Mouse (Mus musculus): ENCODE data around the gene Adat3.

Adat3 gene

GRCm38 (mm10) chr10:80602698-80603325 is at the start of gene Adat3, which contains the start of gene Scamp4:
Gene Adat3, plus strand, starts transcription at chr10:80602880.
Gene Scamp4, plus strand, starts transcription at chr10:80602872.
- peak; percentile 90 to 95 for DNase-seq

GRCm38 (mm10) chr10:80553575-80553974 is 49.1 kb upstream of the Adat3 start:
- DNase-seq: no peak

GRCm38 (mm10) chr10:80553997-80554396 is 48.7 kb upstream of the Adat3 start:
- no peak for DNase-seq

- DNase-seq: peak in 1 of 2 experiments; percentile 65
Observed at GRCm38 (mm10) chr10:80557346-80557965, 45.2 kb upstream of the Adat3 start.

GRCm38 (mm10) chr10:80559431-80559830 is 43.2 kb upstream of the Adat3 start:
- DNase-seq: no peak

- DNase-seq: no peak
Observed at GRCm38 (mm10) chr10:80560621-80561020, 42.1 kb upstream of the Adat3 start.

- peak; percentile 83 to 95 for DNase-seq
Observed at GRCm38 (mm10) chr10:80561116-80561944, 41.4 kb upstream of the Adat3 start, which contains the start of gene Rexo1. Gene Rexo1, minus strand, starts transcription at chr10:80561560.

GRCm38 (mm10) chr10:80566375-80567092 is 36.1 kb upstream of the Adat3 start:
- peak; percentile 77 to 91 for DNase-seq

GRCm38 (mm10) chr10:80568876-80569275 is 33.8 kb upstream of the Adat3 start:
- DNase-seq: no peak

GRCm38 (mm10) chr10:80569664-80570066 is 33.0 kb upstream of the Adat3 start:
- DNase-seq: peak; percentile 68 to 69

GRCm38 (mm10) chr10:80570419-80570818 is 32.3 kb upstream of the Adat3 start:
- no peak for DNase-seq

- peak in 1 of 2 experiments; percentile 32 for DNase-seq
Observed at GRCm38 (mm10) chr10:80570871-80571836, 31.5 kb upstream of the Adat3 start.

GRCm38 (mm10) chr10:80572477-80572876 is 30.2 kb upstream of the Adat3 start:
- DNase-seq: no peak

- DNase-seq: no peak
Observed at GRCm38 (mm10) chr10:80573944-80574343, 28.7 kb upstream of the Adat3 start.

- DNase-seq: no peak
Observed at GRCm38 (mm10) chr10:80574896-80575295, 27.8 kb upstream of the Adat3 start.

- no peak for DNase-seq
Observed at GRCm38 (mm10) chr10:80575925-80576324, 26.8 kb upstream of the Adat3 start.

- peak; percentile 59 to 73 for DNase-seq
Observed at GRCm38 (mm10) chr10:80576351-80577194, 26.1 kb upstream of the Adat3 start.

- DNase-seq: peak; percentile 100
Observed at GRCm38 (mm10) chr10:80577195-80578130, 25.2 kb upstream of the Adat3 start, which contains the start of gene Klf16. Gene Klf16, minus strand, starts transcription at chr10:80577321.

- peak; percentile 82 to 86 for DNase-seq
Observed at GRCm38 (mm10) chr10:80578131-80578750, 24.4 kb upstream of the Adat3 start.

All from spleen, adult 18-20 months (tissue).